Mouse (Mus musculus): ENCODE measurements at regions not wholly inside any gene's neighbourhood (a gene's known extent, or its start where the extent isn't known, plus 50 kb on each side); places are given as distances from the start of the nearest gene placed in this dataset.

DNA sequence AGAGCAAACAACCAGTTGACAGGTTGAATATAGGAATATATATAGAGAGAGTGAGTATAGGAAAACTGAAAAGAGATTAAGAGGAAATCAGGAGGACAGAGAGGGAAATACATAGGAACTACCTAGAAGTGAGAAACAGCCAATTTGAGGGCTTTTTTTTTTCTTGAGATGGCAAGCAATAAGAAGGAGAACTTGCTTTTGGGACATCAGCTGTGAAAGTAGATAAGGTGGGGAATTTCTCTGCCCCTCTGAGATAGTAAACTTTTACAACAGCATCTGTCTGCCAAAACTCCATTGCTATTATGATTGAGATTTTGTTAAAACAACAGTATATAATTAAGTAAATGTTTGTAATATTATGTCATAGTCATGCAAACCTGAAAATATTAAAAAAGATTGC is 716.2 kb upstream of the H2afb3 start:
- peak; percentile 8 for DNase-seq (ENCODE audit: extremely low read depth, low read depth)

DNA sequence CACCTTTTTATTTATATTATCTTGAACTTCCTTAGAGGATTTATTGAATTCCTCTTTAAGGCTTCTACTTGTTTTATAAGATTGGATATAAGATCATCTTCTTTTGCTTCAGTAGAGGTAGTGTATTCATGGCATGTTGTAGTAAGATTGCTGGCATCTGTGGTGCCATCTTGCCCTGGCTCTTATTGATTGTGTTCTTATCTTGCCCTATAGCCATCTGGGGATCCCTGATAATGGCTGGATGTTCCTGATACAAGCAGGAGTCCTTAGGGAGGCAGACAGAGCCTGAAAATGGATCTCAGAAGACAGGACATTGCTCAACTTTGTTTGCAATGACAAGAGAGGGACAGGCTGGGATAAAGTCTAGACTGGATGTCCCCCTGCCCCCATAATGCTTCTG is 679.7 kb upstream of the H2afb3 start:
- no peak for DNase-seq (ENCODE audit: extremely low read depth, low read depth)

Data from MEL-GATA-1-ER (cell line).